ENCODE assay signal across 21 mouse cellular contexts in the genomic region with DNA sequence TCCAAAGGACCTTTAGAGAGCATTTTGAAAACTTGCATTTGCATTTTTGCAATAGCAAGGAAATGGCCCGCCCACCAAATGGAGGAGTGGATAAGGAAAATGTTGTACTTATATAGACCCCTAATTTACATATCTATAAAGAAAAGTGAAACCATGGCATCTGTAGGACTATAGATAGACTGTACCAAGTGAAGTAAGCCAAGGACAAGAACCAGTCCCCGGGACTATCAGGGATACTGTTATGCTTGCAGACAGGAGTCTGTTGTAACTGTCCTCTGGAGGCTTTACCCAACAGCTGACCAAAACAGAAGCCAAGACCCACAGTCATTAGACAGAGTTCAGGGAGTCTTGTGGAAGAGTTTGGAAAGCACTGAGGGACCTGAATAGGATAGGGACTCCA.
"Had no signal": no experiment of that assay in that cellular context is flagged by ENCODE, and none has a peak within 500 bp of the region (broad histone marks: within the 10 kb centered on the region; RNA-seq: fewer than 3 reads in every experiment).

No protein-coding gene starts in this region.

- H3K9ac ChIP-seq: kidney, embryonic 15.5 days; limb, embryonic 13.5 days; liver, embryonic 13.5 days; lung, embryonic 14.5 days; midbrain, embryonic 13.5 days; stomach, embryonic 15.5 days had no signal

- DNase-seq: kidney, adult 8-10 months; kidney, postnatal 10 days; kidney, postnatal 36 days; layer of hippocampus, postnatal 36 days; liver; liver, embryonic 13.5 days; lung, embryonic 14.5 days; right cerebral cortex, postnatal 25 days; spleen, adult 18-20 months; thymus, adult 18-20 months; thymus, postnatal 36 days had no signal

- H3K36me3 ChIP-seq: kidney, embryonic 15.5 days; limb, embryonic 10.5 days; limb, embryonic 13.5 days; liver, embryonic 13.5 days; midbrain, embryonic 10.5 days; midbrain, embryonic 13.5 days; stomach, embryonic 15.5 days had no signal

- H3K9me3 ChIP-seq: kidney, embryonic 15.5 days; limb, embryonic 10.5 days; limb, embryonic 13.5 days; liver, embryonic 13.5 days; megakaryocyte, embryonic 14.5 days; midbrain, embryonic 10.5 days; midbrain, embryonic 13.5 days; stomach, embryonic 15.5 days had no signal

- H3K27me3 ChIP-seq: kidney, embryonic 15.5 days; limb, embryonic 13.5 days; liver, embryonic 13.5 days; midbrain, embryonic 13.5 days; stomach, embryonic 15.5 days had no signal

- H3K4me2 ChIP-seq: kidney, embryonic 15.5 days; limb, embryonic 13.5 days; liver, embryonic 13.5 days; lung, embryonic 14.5 days; midbrain, embryonic 13.5 days; stomach, embryonic 15.5 days had no signal

- H3K4me3 ChIP-seq: kidney, embryonic 15.5 days; limb, embryonic 10.5 days; limb, embryonic 13.5 days; liver, embryonic 13.5 days; megakaryocyte, embryonic 14.5 days; midbrain, embryonic 10.5 days; midbrain, embryonic 13.5 days; stomach, embryonic 15.5 days had no signal

- H3K27ac ChIP-seq: kidney, embryonic 15.5 days; limb, embryonic 10.5 days; limb, embryonic 13.5 days; liver, embryonic 13.5 days; macrophage; midbrain, embryonic 10.5 days; midbrain, embryonic 13.5 days; stomach, embryonic 15.5 days had no signal

- ATAC-seq: lung, postnatal 0 days; midbrain, embryonic 13.5 days; midbrain, embryonic 16.5 days had no signal

- H3K4me1 ChIP-seq: kidney, embryonic 15.5 days; limb, embryonic 13.5 days; liver, embryonic 13.5 days; megakaryocyte, embryonic 14.5 days; midbrain, embryonic 10.5 days; midbrain, embryonic 13.5 days; stomach, embryonic 15.5 days had no signal
